Mouse (Mus musculus) ES-E14 (cell line): ENCODE measurements around the gene Mynn. TPM values are rescaled to one million over a fixed set of nuclear protein-coding genes. Genes with fewer than 3 reads are reported as not detected.
"Not testable (repeated sequence)": the region's sequence is repeated elsewhere in the genome, so short reads cannot be mapped to it uniquely, and the experiment has no call there.

ENCODE experiments used
- DNase-seq: peaks from one replicate; pipeline ENCODE4 v3.0.0-alpha.2; 2013; ENCODE audit warnings: low read depth, low spot score
- H3K27ac ChIP-seq: 2 replicates; pipeline ENCODE4 v1.5.1; 2012; ENCODE audit warnings: low read depth, mild to moderate bottlenecking, low read length, moderate library complexity, mixed read lengths; ENCODE audit not compliant: poor library complexity, insufficient read depth, severe bottlenecking
- H3K36me3 ChIP-seq: 2 replicates; pipeline ENCODE4 v1.6.1; 2012; ENCODE audit warnings: mild to moderate bottlenecking, low read length, moderate library complexity, mixed read lengths; ENCODE audit not compliant: control insufficient read depth, poor library complexity, insufficient read depth, severe bottlenecking
- H3K4me1 ChIP-seq, 2 experiments: fragments of 150-350 bp in 1 of 2; sonication (generic) in 1 of 2; 2 replicates each; pipeline ENCODE4 v1.6.1; 2012; ENCODE audit warnings: low read length in 2 of 2, mild to moderate bottlenecking in 1 of 2, mixed read lengths in 1 of 2; ENCODE audit not compliant: control insufficient read depth in 2 of 2, insufficient read depth in 2 of 2, poor library complexity in 1 of 2
- H3K4me3 ChIP-seq, 2 experiments: fragments of 150-350 bp in 1 of 2; sonication (generic) in 1 of 2; 2 replicates each; pipeline ENCODE4 v1.5.1; 2012; ENCODE audit warnings: low read length in 2 of 2, low read depth in 1 of 2, mild to moderate bottlenecking in 1 of 2, mixed read lengths in 1 of 2; ENCODE audit not compliant: insufficient read depth in 1 of 2, poor library complexity in 1 of 2, severe bottlenecking in 1 of 2
- H3K9ac ChIP-seq: 2 replicates; pipeline ENCODE4 v1.6.1; 2012; ENCODE audit warnings: low read depth, mild to moderate bottlenecking, low read length, mixed read lengths; ENCODE audit not compliant: poor library complexity, insufficient read depth, severe bottlenecking
- H3K9me3 ChIP-seq: fragments of 150-350 bp; sonication (generic); 2 replicates; pipeline ENCODE4 v1.6.1; 2012; ENCODE audit warnings: low read depth, mild to moderate bottlenecking, low read length; ENCODE audit not compliant: control insufficient read depth, insufficient read depth
- CHD2 ChIP-seq: IDR thresholded peaks from 2 replicates; pipeline ENCODE4 v1.6.1; 2014; ENCODE audit warnings: mild to moderate bottlenecking, low read depth, low read length, inconsistent platforms
- HCFC1 ChIP-seq: IDR thresholded peaks from 2 replicates; pipeline ENCODE4 v1.6.1; 2012; ENCODE audit warnings: low read length, inconsistent platforms, borderline replicate concordance; ENCODE audit not compliant: insufficient read depth
- MAFK ChIP-seq: IDR thresholded peaks from 2 replicates; pipeline ENCODE4 v1.6.1; 2014; ENCODE audit warnings: mild to moderate bottlenecking, low read depth, low read length, inconsistent platforms; ENCODE audit not compliant: insufficient read depth
- ZC3H11A ChIP-seq: IDR thresholded peaks from 2 replicates; pipeline ENCODE4 v1.6.1; 2012; ENCODE audit warnings: low read depth, mild to moderate bottlenecking, inconsistent platforms, low read length, borderline replicate concordance
- ZNF384 ChIP-seq: IDR thresholded peaks from 2 replicates; pipeline ENCODE4 v1.6.1; 2012; ENCODE audit warnings: low read depth, low read length, inconsistent platforms
- in situ Hi-C, 2 experiments: fragments of 600-800 bp; cut with MboI; formaldehyde crosslinking; loops; one replicate each; pipeline ENCODE4 v1.15.1; 2025; ENCODE audit warnings: low sequenced_read_pairs in 2 of 2, inconsistent platforms in 1 of 2; ENCODE audit not compliant: unreplicated experiment in 2 of 2
- total RNA-seq: library from RNA; depleted of rRNA; stranded (reverse); fragments of 300-350 nt; gene quantifications from 2 replicates; pipeline ENCODE4 v1.2.3, GENCODE M21; 2012; rRNA removed

The Mynn gene
- total RNA-seq: 17.1 and 18.5 TPM in 2 replicates

- Histone ChIP-seq H3K36me3 (peaks cover 7% of the 10 kb centered on the region; the same call in 1 of the 2 replicates), H3K9me3 (no peaks in the 10 kb centered on the region), H3K27ac (peak within 1 kb of the TSS; percentile 89), H3K4me1 (peaks cover 0 to 3% of the 10 kb centered on the region in 2 experiments; a peak in 1 of 4 replicates), H3K4me3 (peak within 1 kb of the TSS; percentile 91 to 97), H3K9ac (peak within 1 kb of the TSS; percentile 96)
- DNase-seq: peak; percentile 95
- peak; percentile 97 for TF ChIP-seq HCFC1
- no peak for TF ChIP-seq ZNF384
- in situ Hi-C loops: no loop called here
Observed at GRCm38 (mm10) chr3:30602065-30602739, at the start of gene Mynn. TSS of gene Mynn (plus strand) at chr3:30602065.

GRCm38 (mm10) chr3:30553741-30554140, 48.1 kb upstream of the Mynn start:
- Histone ChIP-seq H3K27ac (no peak overlapping the region), H3K9ac (no peak overlapping the region), H3K4me1 (no peaks in the 10 kb centered on the region), H3K9me3 (no peaks in the 10 kb centered on the region), H3K36me3 (no peaks in the 10 kb centered on the region), H3K4me3 (no peak overlapping the region)
- in situ Hi-C loops: no loop called here
- no peak for DNase-seq
- TF ChIP-seq CHD2 (no peak), ZC3H11A (no peak), HCFC1 (no peak), ZNF384 (no peak), MAFK (no peak)

- no peak for DNase-seq
- no peaks in the 10 kb centered on the region for H3K9me3 ChIP-seq
- in situ Hi-C loops: no loop called here
- H3K4me1 ChIP-seq: peaks cover 4 to 5% of the 10 kb centered on the region in 2 experiments; a peak in 2 of 4 replicates
- H3K36me3 ChIP-seq: no peaks in the 10 kb centered on the region
- H3K4me3 ChIP-seq: no peak overlapping the region
- TF ChIP-seq HCFC1: no peak
- TF ChIP-seq ZC3H11A: no peak
- TF ChIP-seq ZNF384: no peak
- TF ChIP-seq MAFK: no peak
- TF ChIP-seq CHD2: no peak
- no peak overlapping the region for H3K9ac ChIP-seq
- H3K27ac ChIP-seq: no peak overlapping the region
Observed at GRCm38 (mm10) chr3:30560677-30561314, 41.1 kb upstream of the Mynn start.

GRCm38 (mm10) chr3:30566333-30566732, 35.5 kb upstream of the Mynn start:
- H3K36me3 ChIP-seq, H3K9ac ChIP-seq, in situ Hi-C loops, H3K4me3 ChIP-seq, H3K9me3 ChIP-seq, H3K4me1 ChIP-seq, H3K27ac ChIP-seq, DNase-seq: not testable (repeated sequence)

- TF ChIP-seq MAFK (no peak), ZNF384 (no peak), CHD2 (no peak), ZC3H11A (no peak)
- H3K9ac ChIP-seq: no peak overlapping the region
- no peaks in the 10 kb centered on the region for H3K36me3 ChIP-seq
- H3K9me3 ChIP-seq: no peaks in the 10 kb centered on the region
- H3K27ac ChIP-seq: peak overlapping the region; percentile 62; the same call in 1 of the 2 replicates
- H3K4me1 ChIP-seq: peaks cover 0 to 6% of the 10 kb centered on the region in 2 experiments; a peak in 3 of 4 replicates
- DNase-seq: peak; percentile 19
- in situ Hi-C loops: no loop called here
- H3K4me3 ChIP-seq: no peak overlapping the region
Observed at GRCm38 (mm10) chr3:30573549-30573948, 28.3 kb upstream of the Mynn start.
